Mouse (Mus musculus): ENCODE measurements around the gene Psmb3.

GRCm38 (mm10) chr11:97666221-97666620 is 37.0 kb upstream of the Psmb3 start:
- TF ChIP-seq CTCF (IDR thresholded peaks at IDR 0.05 in 2 of 3, conservative IDR thresholded peaks at IDR 0.05 in 1 of 3; ENCODE audit: control insufficient read depth in 1 of 3, insufficient read depth in 1 of 3, low read depth in 2 of 3, low read length in 3 of 3, poor library complexity in 1 of 3, severe bottlenecking in 1 of 3), result peak; percentile 43 to 76 (median 74)
- no peak for TF ChIP-seq CHD1 (IDR thresholded peaks at IDR 0.05; ENCODE audit: low read depth, low read length)
- no peak for TF ChIP-seq USF1 (IDR thresholded peaks at IDR 0.05; ENCODE audit: low read depth, low read length)
- no peak for TF ChIP-seq GABPA (IDR thresholded peaks at IDR 0.05; ENCODE audit: low read depth, low read length)
- TF ChIP-seq ZNF384 (IDR thresholded peaks at IDR 0.05; ENCODE audit: low read depth, low read length), result no peak
- TF ChIP-seq E2F4 (IDR thresholded peaks at IDR 0.05; ENCODE audit: borderline replicate concordance, low read depth, low read length), result no peak
- no peak for TF ChIP-seq MAX (IDR thresholded peaks at IDR 0.05; ENCODE audit: low read length)
- TF ChIP-seq UBTF (IDR thresholded peaks at IDR 0.05; ENCODE audit: borderline replicate concordance, insufficient read depth, low read depth, low read length), result no peak

Measured in MEL (cell line).